Mouse (Mus musculus): Measurements from ENCODE around the gene Nrm.

DNA sequence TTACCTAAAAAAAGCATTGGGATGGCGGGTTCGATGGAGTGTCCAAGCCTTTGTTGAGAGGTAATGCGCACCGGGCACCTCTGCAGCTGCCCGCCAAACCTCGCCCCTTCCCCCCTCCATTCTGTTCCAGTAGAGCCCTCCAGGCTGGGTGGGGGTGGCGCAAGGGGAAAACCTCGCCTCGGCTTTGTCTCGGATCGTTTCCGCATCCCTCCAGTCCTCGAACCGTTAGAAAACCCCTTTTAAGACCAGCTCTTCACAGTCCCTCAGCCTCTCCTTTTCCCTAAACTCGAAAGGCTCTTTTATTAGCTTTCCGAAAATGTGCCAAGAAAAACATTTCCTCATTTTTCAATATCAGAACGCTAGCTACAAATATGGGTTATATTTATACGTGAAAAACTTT lies 23.6 kb upstream of the Nrm start:
- TF ChIP-seq CTCF (IDR thresholded peaks at IDR 0.05; ENCODE audit: low read depth) (no peak), EP300 (IDR thresholded peaks at IDR 0.05; ENCODE audit: low read depth) (no peak)

All from liver, embryonic 14.5 days (tissue).